Mouse (Mus musculus): ENCODE measurements at regions not wholly inside any gene's neighbourhood (a gene's known extent, or its start where the extent isn't known, plus 50 kb on each side); places are given as distances from the start of the nearest gene placed in this dataset.

DNA sequence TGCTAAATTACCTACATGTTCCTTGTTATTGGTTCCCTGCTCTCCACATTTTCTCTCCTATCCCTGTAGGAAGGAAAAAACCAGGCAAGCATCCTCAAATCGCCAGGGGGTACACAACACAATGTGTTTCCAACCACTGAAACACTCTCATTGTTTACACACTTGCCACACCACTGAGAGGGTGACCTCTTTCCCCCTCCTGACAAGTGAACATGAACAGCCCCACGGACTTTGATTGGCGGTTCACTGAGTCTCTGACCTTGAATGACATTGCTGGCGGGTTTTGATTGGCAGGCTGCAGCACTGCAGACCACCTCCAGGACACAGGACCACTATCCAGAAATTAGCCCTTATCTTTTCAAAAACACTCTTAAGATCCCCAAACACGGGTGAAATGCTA lies 211.7 kb upstream of the Onecut1 start:
- in situ Hi-C loops (cut with MboI, MseI), result loop anchor here (5.0 kb wide), 1 partner anchor 48 kb away; no protein-coding TSS in a partner anchor

DNA sequence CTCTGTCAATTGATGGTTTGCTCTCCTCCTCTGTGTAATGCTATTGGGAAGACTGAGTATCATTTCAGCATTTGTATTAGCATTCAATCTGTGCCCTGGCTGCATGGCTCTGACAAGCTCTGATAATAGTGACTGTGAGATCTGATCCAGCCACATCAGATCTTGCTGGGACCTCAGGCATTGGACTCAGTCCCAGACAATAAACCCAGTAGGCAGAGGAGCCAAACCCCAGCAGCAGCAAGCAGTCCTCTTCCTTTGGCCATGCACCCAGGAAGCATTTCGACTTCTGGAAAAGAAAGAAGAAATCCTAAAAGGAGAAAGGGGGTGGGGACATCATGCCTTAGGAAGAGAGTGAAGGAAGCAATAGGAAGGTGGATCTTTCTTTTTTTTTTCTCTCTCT lies 205.8 kb upstream of the Onecut1 start:
- in situ Hi-C loops (cut with MboI, MseI), result no loop called here

DNA sequence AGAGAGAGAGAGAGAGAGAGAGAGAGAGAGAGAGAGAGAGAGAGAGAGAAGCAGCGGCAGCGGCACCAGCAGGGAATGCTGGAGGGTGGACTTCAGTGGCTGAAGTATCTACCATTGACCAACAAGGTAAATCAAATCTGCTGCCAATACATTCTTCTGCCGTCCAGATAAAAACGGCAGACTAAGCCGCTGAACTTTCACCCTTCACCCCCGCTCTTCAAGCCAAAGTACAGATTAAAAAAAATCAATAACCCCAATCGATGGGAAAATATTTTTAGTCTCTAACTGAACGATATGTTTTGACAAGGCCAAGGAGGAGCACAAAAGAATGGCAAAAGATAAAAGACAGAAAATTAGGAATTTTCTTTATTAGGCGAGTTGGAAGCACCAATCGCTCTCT lies 205.3 kb upstream of the Onecut1 start:
- in situ Hi-C loops (cut with MboI, MseI), result no loop called here

DNA sequence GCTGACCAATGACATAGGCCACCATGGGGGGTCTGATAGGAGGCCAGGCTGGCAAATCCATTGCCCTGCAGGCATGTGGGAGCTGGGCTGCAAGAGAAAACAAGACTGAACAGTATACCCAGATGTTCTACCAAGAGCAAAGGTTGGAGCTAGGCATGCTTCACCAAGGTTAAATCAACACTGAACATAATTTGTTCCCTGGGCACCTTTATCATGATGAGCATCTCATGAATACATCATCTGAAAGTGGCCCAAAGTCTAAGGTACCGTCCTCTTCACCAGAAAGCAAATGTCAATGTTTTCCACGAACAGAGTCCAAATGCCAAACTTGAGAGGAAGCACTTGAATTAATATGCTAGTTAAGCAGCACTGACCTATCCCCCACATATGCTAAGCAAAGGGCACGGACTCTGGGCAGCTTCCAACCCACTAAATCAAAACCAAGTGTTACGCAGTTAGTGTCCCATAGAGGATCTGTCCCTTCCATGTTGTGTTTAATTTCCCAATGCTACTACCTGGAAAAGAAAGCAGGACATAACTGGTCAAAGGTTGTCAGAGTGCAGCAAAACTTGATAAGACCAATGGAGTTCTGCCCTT lies 190.3 kb upstream of the Onecut1 start:
- in situ Hi-C loops (cut with MboI, MseI), result no loop called here

DNA sequence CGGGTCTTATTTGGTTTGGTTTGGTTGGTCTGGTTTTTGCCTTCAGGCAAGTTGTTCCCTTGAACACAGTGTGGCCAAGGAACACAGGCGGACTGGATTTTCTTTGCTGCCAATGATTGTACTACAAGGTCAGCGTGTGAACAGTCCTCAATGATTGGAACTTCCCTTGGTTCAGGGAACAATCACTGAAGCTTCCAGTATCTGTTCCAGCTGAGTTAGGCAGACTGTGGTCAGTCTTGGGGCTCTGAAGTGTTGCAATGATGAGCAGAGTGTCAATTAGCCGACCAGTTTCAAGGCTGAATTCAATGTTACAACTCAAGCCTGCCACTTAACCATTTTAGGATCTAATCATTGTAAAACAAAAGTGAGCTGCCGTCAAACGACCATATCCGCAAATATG lies 189.5 kb upstream of the Onecut1 start:
- in situ Hi-C loops (cut with MboI, MseI), result no loop called here

DNA sequence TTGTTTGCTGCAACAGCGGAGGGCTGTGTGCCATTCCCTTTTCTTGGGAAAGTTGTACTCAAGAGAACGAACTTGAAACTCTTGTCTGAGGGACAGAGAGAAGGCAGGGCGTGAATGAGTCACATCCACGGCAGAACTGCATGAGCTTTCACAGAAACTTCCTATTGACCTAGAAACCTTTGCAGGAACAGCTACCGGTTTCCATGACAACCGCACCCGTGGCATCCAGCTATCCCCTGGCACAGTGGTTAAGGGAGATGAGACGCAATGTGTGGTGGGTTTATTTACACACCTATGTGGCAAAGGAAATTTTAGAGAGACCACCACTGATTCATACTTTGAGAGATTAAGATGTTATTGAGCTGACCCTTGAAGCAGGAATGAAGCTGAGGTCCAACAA lies 163.5 kb upstream of the Onecut1 start:
- in situ Hi-C loops (cut with MboI, MseI), result loop anchor here (10.0 kb wide), 1 partner anchor 1283 kb away; no protein-coding TSS in a partner anchor

DNA sequence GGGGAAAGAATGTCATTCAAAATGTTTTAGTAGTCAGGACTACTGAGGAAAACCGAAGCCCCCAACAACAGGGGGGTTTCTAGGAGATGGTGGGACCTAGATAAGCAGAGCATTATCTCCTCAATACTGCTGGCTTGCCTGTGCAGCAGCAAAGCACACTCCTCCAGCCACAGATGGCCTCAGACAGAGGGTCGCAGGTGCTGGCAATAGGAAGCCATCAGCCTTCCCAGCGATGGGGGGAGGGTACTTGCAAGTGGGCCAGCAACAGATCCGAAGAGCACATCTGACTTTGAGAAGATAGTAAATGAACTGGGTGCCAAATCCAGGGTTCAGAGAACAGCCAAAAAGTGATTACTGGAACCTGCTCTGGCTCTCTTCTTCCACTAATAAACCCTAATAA lies 156.0 kb upstream of the Onecut1 start:
- in situ Hi-C loops (cut with MboI, MseI), result no loop called here

DNA sequence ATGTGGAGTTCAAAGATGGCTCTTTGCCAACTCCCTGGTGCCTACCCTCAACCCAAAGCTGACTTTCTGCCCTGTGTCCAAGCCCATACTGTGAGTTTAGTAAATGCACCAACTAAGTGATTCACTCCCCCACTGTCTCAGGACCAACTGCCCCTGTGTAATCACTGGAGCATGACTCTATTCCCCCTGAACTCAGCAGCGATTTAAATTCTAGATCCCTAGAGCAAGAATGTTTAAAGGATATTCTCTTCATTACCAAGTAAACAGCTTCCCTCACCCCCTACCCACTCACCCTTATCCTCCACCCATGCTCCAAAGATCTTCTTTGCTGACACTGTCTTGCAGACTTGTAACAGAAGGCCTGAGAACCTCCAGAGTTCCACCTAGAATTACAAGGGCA lies 154.1 kb upstream of the Onecut1 start:
- in situ Hi-C loops (cut with MboI, MseI), result no loop called here

DNA sequence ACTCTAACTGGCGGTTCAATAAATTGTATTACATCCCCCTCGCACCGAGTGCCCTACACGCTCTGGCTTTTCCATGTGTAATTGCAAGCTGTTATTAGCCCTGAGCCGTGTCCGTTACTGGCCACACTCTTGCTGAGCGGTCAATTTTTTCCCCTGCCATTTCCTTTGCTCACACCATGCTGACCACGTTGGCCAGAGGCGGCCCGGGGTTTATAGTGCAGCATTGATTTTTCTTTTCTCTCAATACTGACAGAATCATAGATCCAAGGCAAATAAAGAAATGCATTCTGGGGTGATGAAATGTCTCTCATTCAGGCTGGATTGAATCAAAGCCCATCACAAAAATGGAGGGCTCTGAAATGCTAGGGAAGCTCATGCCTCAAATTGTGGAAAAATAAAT lies 150.0 kb upstream of the Onecut1 start:
- in situ Hi-C loops (cut with MboI, MseI), result no loop called here

DNA sequence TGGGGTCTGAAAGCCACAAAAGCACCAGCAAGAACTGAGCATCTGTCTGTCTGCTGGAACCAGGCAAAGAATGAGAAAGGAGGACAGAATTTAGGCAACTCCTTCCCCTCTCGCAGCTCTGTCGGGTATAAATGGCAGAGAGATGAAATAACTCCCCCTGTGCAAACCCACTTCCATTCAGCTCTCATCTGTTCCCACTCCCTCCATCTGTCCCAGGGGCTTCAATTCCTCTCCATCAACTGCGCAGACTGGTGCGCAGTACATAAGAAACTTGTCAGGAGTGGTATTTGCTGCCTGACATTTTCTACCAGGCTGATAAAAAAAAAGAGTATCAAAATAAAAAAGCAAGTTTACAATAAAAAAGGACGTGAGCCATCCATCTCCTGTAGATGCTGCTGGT lies 129.3 kb upstream of the Onecut1 start:
- in situ Hi-C loops (cut with MboI, MseI), result no loop called here

DNA sequence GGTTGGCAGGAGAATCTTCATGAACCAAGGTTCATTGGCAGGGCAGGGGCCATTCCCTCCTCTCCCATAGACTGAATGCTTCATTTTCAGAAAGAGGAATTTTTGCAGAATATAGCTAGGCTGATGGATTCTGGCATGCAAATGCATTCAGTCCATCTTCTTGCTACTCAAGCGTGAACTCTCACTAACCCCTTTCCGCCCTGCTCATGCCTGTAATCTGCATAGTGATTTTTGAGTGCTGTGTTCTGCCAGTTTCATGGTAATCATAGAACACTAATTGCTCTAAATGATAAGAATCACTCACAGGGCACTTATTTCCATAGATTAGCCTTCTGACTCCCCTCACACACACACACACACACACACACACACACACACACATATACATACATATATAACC lies 119.8 kb upstream of the Onecut1 start:
- in situ Hi-C loops (cut with MboI, MseI), result no loop called here

DNA sequence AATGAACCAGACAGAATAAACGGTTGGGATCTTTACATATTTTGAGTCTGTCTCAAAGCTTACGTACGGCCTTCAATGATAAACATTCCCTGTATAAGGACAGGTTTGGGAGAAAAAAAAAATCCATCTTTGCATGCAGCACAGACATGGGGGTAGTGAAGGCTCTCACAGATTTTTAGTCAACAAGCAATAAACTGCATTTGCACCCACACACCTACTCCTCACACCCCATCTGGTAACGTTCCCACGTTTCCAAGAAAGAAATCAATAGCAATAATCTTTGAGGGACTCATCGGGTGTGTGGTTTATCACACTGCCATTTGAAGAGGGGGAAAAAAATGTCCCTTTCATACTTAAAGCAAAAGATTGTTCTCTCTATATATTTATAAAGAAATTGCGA lies 113.8 kb upstream of the Onecut1 start:
- in situ Hi-C loops (cut with MboI, MseI), result no loop called here

DNA sequence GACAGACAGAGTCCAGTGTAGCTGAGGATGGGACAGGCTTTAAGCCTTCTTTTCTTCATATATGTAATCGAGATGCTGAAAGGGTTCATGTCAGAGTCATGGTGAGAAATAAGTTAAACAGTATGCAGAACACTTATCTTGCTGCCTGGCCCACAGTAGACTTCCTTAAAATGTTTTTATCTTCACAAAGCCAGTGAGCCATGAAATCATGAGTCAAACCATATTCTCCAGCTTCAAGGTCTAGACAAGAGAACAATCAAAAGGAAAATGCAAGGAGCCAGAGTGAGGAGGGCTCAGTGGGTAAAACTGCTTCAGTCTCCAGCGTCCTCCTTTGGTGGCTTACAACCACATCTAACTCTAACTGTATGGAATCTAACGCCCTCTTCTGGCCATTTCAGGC lies 103.7 kb upstream of the Onecut1 start:
- in situ Hi-C loops (cut with MboI, MseI), result loop anchor here (10.0 to 25.0 kb wide), 2 partner anchors 47 to 1204 kb away; no protein-coding TSS in a partner anchor

DNA sequence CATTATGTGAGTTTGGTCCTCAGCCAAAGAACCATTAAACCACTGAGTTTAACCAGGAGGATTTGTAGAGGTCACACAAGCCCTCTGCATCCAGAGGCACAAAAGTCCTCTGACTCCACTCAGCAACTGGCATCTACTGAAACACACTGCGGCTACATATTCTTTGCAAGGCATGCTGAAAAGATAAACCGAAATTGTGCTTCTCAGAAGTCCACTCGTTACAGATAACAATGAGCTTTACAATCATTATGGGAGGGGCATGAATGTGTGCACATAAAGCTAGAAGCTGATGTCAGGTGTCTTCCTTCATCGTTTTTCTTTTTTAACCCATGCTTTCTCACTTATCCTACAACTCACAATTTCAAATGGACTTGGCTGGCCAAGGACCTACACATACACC lies 102.8 kb upstream of the Onecut1 start:
- in situ Hi-C loops (cut with MboI, MseI), result loop anchor here (10.0 to 25.0 kb wide), 2 partner anchors 46 to 1203 kb away; no protein-coding TSS in a partner anchor

DNA sequence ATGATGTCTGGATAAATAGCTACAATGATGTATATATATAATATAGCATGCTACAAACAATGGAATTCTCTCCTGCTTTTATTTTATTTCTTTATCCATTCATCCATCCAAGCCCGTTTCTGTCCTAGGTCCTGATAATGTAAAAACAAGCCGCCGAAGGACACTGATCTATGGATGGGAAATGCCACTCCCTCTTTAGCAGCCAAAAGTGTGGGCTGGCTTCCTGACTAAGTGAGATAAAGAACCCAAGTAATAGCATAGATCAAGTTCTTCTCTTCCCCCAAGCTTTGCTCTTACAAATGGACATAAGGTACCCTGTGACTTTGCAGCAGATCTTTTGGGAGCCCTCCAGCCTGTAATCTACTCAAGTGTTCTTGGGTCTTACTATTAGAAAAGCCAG lies 81.3 kb upstream of the Onecut1 start:
- in situ Hi-C loops (cut with MboI, MseI), result no loop called here

DNA sequence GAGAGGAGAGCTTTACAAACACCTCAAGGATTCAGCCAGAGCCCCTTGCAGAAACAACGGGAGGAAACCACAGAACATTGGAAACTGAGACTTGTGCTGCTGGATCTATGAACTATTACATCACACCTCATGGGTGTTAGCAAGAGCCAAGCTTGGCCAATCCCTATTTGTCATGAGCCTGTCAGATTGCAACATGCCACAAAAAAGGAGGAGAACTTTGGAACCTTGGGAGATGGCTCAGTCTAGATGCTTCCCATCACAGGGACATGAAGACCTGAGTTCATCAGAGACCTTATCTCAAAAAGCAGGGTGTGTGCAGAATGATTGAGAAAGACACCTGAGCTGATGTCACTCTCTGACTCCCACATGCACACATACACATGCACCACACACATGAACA lies 68.3 kb upstream of the Onecut1 start:
- in situ Hi-C loops (cut with MboI, MseI), result no loop called here

DNA sequence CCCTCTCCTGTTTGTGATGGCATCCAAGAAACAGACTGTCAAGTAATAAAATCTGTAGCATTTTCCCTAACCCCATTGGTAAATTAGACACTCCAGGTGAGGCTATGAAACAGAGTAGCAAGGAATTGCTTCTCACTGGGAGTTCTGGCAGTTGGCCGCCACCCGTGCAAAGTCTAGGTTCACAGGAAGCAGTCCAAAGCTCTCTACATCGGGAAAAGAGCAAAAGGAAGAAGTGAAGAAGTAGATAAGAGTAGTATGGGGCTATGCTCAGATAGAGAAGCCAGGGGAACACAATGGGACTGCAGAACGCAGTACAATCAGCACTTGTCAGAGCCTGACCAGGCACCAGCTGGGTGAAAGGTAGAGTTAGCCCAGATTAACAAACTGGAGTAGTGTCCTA lies 65.7 kb upstream of the Onecut1 start:
- in situ Hi-C loops (cut with MboI, MseI), result no loop called here

DNA sequence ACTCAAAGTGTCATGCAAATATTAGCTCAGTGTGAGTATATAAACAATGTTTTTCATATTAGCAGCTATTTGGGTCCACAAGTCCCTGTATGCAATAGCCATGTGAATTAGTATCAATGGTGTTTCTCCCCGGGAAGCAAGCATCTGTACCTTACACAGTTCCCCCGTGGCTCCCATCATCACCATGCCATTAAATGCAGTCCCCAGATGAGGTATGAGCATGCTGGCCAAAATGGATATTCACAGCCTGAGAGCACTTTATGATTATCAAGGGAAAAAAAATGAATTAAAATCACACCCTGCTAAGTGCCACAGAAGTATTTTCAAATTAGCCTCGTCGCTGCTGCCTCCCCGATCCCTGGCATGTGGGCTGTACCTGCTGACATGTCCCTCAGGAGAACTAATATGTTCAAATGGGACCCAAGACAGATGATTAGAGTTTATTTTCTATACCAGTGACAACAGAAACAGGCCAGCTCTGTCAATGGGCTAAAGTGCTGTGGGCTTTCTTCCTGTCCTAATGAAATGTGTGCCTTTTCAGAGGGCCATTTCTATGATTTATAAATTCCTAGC lies 64.4 kb upstream of the Onecut1 start:
- in situ Hi-C loops (cut with MboI, MseI), result no loop called here

DNA sequence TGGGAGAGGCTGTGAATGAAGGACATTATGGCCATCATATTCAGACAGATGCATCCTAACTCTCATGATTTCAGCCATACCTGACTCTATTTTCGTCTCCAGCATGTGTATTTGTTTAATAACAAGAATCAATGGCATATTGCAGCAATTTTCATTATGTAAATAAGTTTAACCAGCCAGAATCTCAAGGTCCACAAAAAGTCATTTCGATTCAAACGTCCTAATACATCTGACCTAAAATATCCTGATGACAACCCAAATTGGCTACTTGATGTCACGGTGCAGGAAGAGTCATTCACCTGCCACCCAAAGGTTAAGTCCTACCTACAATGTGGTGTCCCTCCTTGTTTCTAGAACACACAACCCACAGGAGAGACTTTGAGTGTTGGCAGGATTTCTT lies 60.6 kb upstream of the Onecut1 start:
- in situ Hi-C loops (cut with MboI, MseI), result loop anchor here (10.0 kb wide), 1 partner anchor 46 kb away; no protein-coding TSS in a partner anchor

DNA sequence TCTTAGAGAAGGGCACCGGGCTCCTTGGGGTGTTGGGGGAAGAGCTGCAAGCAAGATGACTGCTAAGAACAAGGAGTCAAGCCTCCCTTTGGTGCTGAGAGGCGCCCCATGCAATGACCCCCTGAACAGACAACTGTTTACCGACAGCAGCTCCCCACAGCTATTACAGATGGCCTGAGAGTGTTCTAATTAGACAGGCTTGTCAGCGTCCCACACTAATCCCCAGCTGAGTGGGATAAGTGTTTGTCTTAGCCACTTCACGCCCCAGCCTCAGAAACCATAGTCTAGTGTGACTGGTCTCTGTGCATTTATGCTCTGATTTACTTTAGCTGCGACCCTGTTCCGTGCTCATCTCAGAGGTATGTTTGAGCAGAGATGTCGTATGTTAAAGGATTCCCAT lies 50.3 kb upstream of the Onecut1 start:
- in situ Hi-C loops (cut with MboI, MseI), result loop anchor here (10.0 kb wide), 1 partner anchor 1083 kb away; no protein-coding TSS in a partner anchor

Data from regulatory T cell (primary cell).